Mouse (Mus musculus): ENCODE measurements at regions not wholly inside any gene's neighbourhood (a gene's known extent, or its start where the extent isn't known, plus 50 kb on each side); places are given as distances from the start of the nearest gene placed in this dataset.
A peak's percentile ranks its signal among the peaks of the same experiment; 100 is the strongest.
"Not testable (repeated sequence)": the region's sequence is repeated elsewhere in the genome, so short reads cannot be mapped to it uniquely, and the experiment has no call there.

- no peak for DNase-seq (ENCODE audit: low spot score in 2 of 2)
Measured at GRCm38 (mm10) chr5:67487965-67488409, 59.9 kb upstream of the Bend4 start.

- DNase-seq (ENCODE audit: low spot score in 2 of 2) = not testable (repeated sequence)
Measured at GRCm38 (mm10) chr5:67490709-67491108, 62.6 kb upstream of the Bend4 start.

GRCm38 (mm10) chr5:67492893-67493302 is 64.8 kb upstream of the Bend4 start:
- DNase-seq (ENCODE audit: low spot score in 2 of 2) = no peak

GRCm38 (mm10) chr5:67496710-67497109 is 68.6 kb upstream of the Bend4 start:
- DNase-seq (ENCODE audit: low spot score in 2 of 2) = no peak

GRCm38 (mm10) chr5:67520251-67520650 is 87.4 kb upstream of the Shisa3 start:
- DNase-seq (ENCODE audit: low spot score in 2 of 2) = no peak

- no peak for DNase-seq (ENCODE audit: low spot score in 2 of 2)
Measured at GRCm38 (mm10) chr5:67521423-67521912, 86.2 kb upstream of the Shisa3 start.

GRCm38 (mm10) chr5:67530149-67530548 is 77.5 kb upstream of the Shisa3 start:
- DNase-seq (ENCODE audit: low spot score in 2 of 2) = peak in 1 of 2 experiments; percentile 25

- DNase-seq (ENCODE audit: low spot score in 2 of 2) = peak in 1 of 2 experiments; percentile 32
Measured at GRCm38 (mm10) chr5:67530957-67531356, 76.7 kb upstream of the Shisa3 start.

- DNase-seq (ENCODE audit: low spot score in 2 of 2) = peak; percentile 84 to 91
Measured at GRCm38 (mm10) chr5:67532351-67532750, 75.3 kb upstream of the Shisa3 start.

- DNase-seq (ENCODE audit: low spot score in 2 of 2) = peak in 1 of 2 experiments; percentile 28
Measured at GRCm38 (mm10) chr5:67532756-67533255, 74.9 kb upstream of the Shisa3 start.

GRCm38 (mm10) chr5:67534056-67534455 is 73.6 kb upstream of the Shisa3 start:
- DNase-seq (ENCODE audit: low spot score in 2 of 2) = no peak

GRCm38 (mm10) chr5:67537990-67538389 is 69.7 kb upstream of the Shisa3 start:
- DNase-seq (ENCODE audit: low spot score in 2 of 2) = peak; percentile 40 to 46

GRCm38 (mm10) chr5:67539591-67540238 is 68.0 kb upstream of the Shisa3 start:
- DNase-seq (ENCODE audit: low spot score in 2 of 2) = no peak

- no peak for DNase-seq (ENCODE audit: low spot score in 2 of 2)
Measured at GRCm38 (mm10) chr5:67541867-67542266, 65.8 kb upstream of the Shisa3 start.

GRCm38 (mm10) chr5:67544028-67544589 is 63.6 kb upstream of the Shisa3 start:
- DNase-seq (ENCODE audit: low spot score in 2 of 2) = no peak

GRCm38 (mm10) chr5:67550257-67550656 is 57.4 kb upstream of the Shisa3 start:
- DNase-seq (ENCODE audit: low spot score in 2 of 2) = no peak

- DNase-seq (ENCODE audit: low spot score in 2 of 2) = no peak
Measured at GRCm38 (mm10) chr5:67551668-67552390, 55.9 kb upstream of the Shisa3 start.

GRCm38 (mm10) chr5:67552865-67553264 is 54.8 kb upstream of the Shisa3 start:
- no peak for DNase-seq (ENCODE audit: low spot score in 2 of 2)
